Mouse (Mus musculus) layer of hippocampus, postnatal 25 days (tissue): ENCODE data around the gene Ntng2. TPM values are rescaled to one million over a fixed set of nuclear protein-coding genes. Genes with fewer than 3 reads are reported as not detected.

Experiments
- DNase-seq, 2 experiments: peaks; one replicate each; pipeline ENCODE4 v3.0.0; 2022; ENCODE audit warnings: mixed read lengths in 2 of 2, low spot score in 1 of 2; ENCODE audit errors: extremely low spot score in 1 of 2
- total RNA-seq, 2 experiments: library from RNA; stranded (reverse); gene quantifications; 2 replicates each; pipeline ENCODE4 v1.2.3; 2021

Ntng2 gene
- total RNA-seq, result 100 to 1,000 TPM in 1 of 2 experiments, 10 to 100 TPM in 1; 94.0 to 109 TPM

GRCm38 (mm10) chr2:29252599-29253204 is at the start of gene Ntng2:
Gene Ntng2, minus strand, starts transcription at chr2:29253005.
- DNase-seq, result no peak

DNA sequence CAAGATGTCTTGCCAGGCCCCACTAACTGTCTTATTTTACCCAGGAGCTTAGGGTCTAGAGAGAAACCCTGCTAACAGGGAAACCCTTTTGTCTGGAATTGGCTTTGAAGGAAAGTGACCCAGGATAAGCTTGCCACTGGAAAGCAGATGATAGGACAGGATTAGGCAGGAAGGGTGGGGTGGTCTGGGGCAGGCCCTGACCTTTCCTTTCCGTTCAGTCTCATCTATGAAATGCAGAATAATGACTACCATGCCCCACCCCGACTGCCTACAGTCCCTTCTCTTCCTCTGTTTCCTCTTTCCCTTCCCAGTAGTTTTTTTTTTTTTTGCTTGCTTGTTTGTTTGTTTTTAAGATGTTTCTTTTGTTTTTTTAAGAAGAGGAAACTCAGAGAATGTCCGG is 42.8 kb upstream of the Ntng2 start:
- DNase-seq, result no peak

DNA sequence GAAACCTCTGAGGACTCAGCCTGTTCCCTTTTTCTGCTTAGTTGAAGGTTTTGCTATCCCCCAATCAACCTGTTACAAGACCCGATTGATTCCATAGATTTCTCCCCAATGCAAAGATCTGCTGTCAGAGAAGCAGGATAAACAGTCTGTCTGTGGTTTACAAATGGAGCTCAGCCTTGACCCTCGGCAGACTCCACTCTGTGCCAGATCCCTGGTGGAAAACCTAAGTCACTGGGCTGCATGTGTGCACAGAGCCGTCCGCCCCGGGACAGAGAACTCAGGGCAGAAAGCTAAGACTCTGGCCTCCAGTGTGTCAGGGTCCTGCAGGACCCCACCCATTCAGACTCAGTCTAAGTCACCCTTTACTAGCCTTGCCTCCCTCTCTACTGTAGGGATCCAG is 34.8 kb upstream of the Ntng2 start:
- DNase-seq, result no peak

- DNase-seq, result no peak
Measured at GRCm38 (mm10) chr2:29277703-29278121, 24.9 kb upstream of the Ntng2 start.

DNA sequence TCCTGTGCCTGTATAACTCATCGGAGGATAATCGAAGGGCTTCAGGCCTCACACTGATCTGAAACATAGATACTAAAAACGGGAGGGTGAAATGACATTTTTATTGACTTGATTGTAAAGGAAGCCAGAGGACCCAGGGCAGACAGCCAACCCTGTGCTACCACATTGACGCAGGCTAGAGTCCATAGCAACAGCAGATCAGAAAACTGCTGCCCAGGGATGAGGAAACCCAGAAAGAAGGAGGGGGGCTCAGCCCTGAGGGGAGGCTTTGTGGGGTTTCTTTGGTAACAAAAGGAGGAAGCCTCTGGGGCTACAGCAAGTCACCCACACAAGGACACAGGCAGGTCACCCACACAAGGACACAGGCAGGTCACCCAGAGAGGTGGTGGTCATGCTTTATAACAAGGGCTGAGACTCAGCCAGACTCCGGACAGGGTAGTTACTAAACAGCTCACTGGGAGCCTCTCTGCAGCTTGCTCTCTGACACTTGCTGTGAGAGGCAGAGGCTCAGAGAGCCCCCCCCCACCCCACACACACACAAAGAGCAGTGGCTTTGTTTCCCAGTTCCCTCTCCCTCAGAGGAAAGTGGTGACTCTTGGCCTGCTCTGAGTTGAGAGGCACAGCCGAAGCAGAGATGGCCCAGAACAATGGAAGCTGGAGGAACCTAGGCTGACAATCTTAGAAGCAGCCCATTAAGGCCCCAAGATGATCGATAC is 19.2 kb upstream of the Ntng2 start:
- DNase-seq, result peak in 1 of 2 experiments; percentile 11

- DNase-seq, result no peak
Measured at GRCm38 (mm10) chr2:29271098-29271497, 18.3 kb upstream of the Ntng2 start.

GRCm38 (mm10) chr2:29266810-29267209 is 14.0 kb upstream of the Ntng2 start:
- no peak for DNase-seq

- no peak for DNase-seq
Measured at GRCm38 (mm10) chr2:29262436-29262915, 9.7 kb upstream of the Ntng2 start.

- DNase-seq, result no peak
Measured at GRCm38 (mm10) chr2:29261126-29261525, 8.3 kb upstream of the Ntng2 start.

- DNase-seq, result peak in 1 of 2 experiments; percentile 55
Measured at GRCm38 (mm10) chr2:29253205-29253865, 530 bp upstream of the Ntng2 start.

DNA sequence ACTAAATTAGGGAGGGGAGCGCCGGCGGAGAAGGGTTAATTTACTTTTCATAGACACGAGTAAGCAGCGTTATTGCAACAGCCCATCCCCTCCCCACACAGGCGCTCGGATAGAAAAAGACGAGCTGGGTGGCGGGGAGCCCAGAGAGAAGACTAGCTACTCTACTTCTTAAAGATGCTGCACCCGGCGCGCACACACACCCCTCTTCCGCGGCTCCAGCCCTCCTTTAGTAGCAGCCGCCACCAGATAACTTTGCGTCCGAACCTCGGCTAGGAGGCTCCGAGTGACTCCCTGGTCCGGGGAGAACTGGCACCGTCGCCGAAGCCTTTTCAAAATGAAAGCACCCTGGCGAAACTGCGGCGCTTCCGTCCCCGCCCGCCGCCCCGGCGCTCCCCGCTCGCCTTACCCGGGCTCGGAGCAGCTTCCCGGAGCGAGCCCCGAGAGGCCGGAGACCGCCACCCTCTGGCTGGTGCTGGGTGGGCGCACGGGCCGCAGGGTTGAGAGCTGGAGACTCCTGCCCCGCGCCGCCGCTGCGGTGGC is 676 bp downstream of the Ntng2 start:
- DNase-seq, result no peak

DNA sequence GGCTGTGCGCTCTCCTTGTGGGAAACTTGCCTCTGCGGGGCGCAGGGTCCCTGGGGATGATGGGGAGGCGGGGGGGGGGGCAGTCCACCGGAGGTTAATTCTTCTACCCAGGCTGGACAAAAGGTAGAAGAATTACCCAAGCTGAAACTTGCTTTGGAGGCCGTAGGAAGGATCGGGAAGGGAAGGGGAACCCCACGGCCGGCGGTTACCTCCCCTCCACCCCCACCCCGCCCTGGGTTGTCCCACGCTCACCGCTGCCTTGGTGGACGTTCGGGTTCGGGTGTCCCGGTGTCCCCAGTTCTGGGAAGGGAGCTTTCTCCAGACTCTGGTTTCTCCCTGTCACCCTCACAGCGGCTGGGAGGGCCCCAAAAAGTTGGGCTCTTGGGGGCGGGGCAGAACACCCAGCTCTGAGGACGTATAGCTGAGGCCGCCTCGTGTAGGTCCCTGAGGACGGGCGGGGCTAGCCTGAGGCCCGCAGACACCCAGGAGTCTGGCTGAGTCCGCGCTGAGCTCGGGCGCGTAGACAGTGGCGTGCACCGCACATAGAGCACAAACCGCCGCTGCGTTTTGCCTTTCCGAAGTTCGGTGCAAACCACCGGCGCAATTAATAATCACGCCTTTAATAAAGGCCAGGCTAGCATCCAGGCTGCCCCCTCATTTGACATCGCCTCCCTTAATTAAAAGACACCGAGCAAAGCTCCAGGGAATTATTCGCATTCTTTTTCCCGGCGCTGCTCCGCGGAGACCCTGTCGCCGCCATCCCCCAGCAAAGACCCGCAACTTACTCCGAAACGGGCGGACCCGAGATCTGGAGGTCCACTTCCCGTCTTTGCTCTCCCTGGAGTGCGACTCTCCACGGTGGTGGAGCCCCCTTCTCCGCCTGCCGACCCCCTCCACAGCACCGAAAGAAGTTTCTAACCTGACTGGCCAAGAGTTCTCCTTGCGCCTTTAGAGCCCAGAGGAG is 1.4 kb downstream of the Ntng2 start:
- DNase-seq, result no peak

DNA sequence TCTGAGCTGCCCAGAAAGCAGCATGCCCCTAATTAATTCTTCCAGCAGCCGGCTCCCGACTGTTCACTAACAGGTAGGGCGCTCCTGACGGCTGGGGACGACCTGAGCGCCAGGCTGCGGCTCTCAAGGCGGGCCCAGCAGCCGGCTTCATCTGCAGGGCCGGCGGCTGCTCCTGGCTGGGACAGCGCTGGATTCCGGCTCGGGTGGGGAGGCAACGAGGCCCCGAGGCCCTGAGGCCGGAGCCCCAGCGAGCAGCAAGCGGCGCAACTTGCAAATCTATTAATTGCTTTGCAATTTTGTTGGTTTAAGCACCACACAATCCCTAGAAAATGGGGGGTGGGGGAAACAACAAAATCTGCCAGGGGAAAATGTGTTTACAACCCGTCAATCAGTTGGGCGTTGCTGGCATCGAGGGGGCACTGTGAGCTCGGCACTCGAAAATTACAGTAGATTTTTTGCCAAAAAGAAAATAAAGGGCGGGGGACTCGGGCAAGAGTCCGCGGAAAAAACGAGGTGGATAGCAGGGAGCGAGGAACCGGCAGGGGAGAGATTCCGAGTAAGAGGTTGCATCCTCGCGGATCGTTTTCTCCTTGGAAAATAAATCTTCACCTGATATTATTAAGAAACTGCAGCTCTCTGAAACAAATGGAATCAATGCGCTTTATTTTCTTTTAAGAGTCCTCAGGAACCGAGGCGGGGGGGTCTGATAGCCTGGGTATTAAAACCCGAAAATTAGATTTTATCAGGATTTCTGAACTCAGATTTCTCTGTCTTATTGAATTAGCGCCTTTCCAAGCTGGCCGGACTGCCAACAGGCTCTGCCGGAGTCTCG is 2.3 kb downstream of the Ntng2 start:
- DNase-seq, result no peak

DNA sequence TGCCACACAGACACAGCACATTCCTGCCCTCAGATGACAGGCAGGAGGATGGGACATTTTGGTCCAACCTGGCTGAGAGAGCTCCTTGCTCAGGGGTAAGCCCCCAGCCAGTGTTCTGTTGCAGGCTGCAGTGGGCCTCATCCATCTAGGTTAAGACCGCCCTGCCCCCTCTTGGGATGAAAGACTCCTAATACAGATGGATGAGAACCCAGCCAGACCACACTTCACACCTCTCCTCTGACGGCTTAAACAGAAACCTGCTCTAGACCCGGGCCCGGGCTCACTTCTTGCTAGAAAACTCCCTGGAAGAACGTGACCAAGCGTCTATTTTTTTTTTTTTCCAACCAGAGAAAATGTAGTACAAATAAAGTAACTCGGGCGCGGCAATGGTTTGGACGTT is 3.0 kb downstream of the Ntng2 start:
- DNase-seq, result no peak

DNA sequence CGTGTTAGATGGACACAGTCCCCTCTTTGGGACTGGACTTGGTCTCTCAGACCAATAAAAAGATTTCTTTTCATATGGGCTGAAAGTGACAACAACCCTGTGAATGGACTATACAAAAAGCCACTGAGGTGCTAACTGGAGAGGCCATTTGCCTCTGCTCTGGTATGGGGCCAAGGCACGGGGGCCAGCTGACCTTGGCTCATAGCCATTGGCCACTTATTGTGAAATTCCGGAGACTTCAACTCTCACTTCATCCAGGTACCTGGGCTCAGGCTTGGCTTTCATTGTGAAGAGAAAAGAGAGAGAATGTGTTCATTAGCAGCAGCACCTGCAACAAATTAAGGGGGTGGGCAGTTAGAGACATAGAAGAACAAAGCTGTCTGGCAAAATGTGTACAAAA is 4.3 kb downstream of the Ntng2 start:
- DNase-seq, result no peak

DNA sequence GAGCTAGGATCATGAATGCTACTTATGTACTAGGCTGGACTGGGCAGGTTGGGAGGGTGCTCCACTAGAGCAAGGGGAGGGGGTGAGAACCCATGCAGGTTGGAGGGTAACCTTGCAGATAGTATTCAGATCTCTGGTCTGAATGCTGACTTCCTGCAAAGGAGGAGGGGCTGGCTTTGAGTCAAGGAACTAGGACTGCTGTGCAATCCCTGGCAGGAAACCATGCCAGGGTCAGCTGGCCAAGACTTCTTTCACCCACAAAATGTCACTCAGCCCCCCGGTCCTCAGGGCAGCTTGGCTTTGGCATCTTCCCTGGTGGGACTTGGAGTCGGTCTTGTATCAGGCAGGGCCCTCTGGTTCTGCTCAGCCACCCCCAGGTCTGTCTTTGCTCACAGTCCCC is 5.4 kb downstream of the Ntng2 start:
- DNase-seq, result no peak

- DNase-seq, result no peak
Measured at GRCm38 (mm10) chr2:29246891-29247290, 5.9 kb downstream of the Ntng2 start.

DNA sequence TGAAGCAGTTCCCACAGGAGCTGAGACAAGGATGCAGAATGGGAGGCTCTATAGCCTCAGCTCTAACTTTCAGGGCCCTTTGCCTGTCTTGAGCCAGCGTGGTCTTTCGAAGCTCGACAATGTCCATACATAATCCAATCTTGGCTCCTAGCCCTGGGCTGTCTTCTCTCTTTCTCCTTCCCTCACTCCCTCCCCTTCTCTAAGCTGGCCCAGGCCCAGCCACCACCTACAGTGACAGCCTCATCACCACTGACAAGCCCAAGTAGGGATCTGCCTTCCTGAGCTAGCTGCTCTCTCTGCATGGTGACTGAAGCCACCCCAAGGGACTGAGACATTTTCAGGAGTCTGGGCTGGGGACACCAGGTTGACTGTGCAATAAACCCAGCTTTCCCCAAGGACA is 6.5 kb downstream of the Ntng2 start:
- DNase-seq, result no peak

DNA sequence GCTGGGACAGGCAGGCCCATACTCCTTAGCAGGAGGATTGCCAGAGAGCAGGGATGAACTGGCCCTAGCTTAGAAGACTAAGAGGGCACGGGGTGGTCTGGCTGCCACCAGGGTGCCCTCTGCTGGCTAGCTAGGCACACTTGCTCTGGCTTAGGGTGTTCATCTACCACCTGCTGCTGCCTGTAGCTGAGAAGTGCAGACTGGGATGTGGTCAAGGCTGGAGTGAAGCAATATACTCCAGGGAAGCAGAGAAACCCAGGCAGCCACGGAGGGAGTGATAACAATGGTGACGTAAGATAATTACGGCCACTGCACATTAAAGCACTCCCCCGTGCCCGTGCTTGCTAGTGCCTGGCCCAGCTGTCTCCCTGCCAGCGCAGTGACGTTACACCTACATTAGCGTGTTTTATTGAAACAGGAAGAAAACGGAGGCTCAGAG is 7.4 kb downstream of the Ntng2 start:
- no peak for DNase-seq
